Mouse (Mus musculus) liver, embryonic 16.5 days (tissue): ENCODE measurements around the gene Prlr. TPM values are rescaled to one million over a fixed set of nuclear protein-coding genes. Genes with fewer than 3 reads are reported as not detected.

Source experiments
- ATAC-seq: fragments of 200-750 bp; cut with Nextera tagmentation; 2 replicates; pipeline ENCODE4 v1.8.0; 2017; ENCODE audit warnings: low read depth, mild to moderate bottlenecking, moderate number of reproducible peaks, moderate library complexity
- H3K27ac ChIP-seq: fragments of 300-500 bp; sonication (generic); 2 replicates; pipeline ENCODE4 v1.5.1; 2014; ENCODE audit warnings: mild to moderate bottlenecking, low read length
- H3K27me3 ChIP-seq: fragments of 300-500 bp; sonication (generic); 2 replicates; pipeline ENCODE4 v1.6.1; 2014; ENCODE audit warnings: low read depth, low read length, mixed read lengths; ENCODE audit not compliant: control insufficient read depth, insufficient read depth
- H3K36me3 ChIP-seq: fragments of 300-500 bp; sonication (generic); 2 replicates; pipeline ENCODE4 v1.6.1; 2014; ENCODE audit warnings: mild to moderate bottlenecking; ENCODE audit not compliant: control insufficient read depth, insufficient read depth
- H3K4me1 ChIP-seq: fragments of 300-500 bp; sonication (generic); 2 replicates; pipeline ENCODE4 v1.6.1; 2014; ENCODE audit warnings: low read depth, low read length, mixed read lengths; ENCODE audit not compliant: control insufficient read depth
- H3K4me2 ChIP-seq: fragments of 300-500 bp; sonication (generic); 2 replicates; pipeline ENCODE4 v1.6.1; 2014; ENCODE audit warnings: low read depth, low read length, mixed read lengths
- H3K4me3 ChIP-seq: fragments of 300-500 bp; sonication (generic); 2 replicates; pipeline ENCODE4 v1.5.1; 2014; ENCODE audit warnings: low read depth, mild to moderate bottlenecking, low read length
- H3K9ac ChIP-seq: fragments of 300-500 bp; sonication (generic); 2 replicates; pipeline ENCODE4 v1.6.1; 2014; ENCODE audit warnings: low read depth, low read length
- H3K9me3 ChIP-seq: fragments of 300-500 bp; sonication (generic); replicated peaks from 2 replicates; pipeline ENCODE4 v1.6.1; 2016; ENCODE audit warnings: low read length; ENCODE audit not compliant: control insufficient read depth
- WGBS: fragments of 180-500 bp; shearing (Covaris S2); extraction: QIAGEN DNeasy Blood & Tissue Kit; methylation state at CpG from one replicate; pipeline ENCODE4 v1.1.7; 2014; ENCODE audit not compliant: insufficient replicate concordance; 5-methylcytosine and 5-hydroxymethylcytosine counted together
- polyA plus RNA-seq: library from polyadenylated mRNA; unstranded; fragments of >200 nt; fragmentation: Nextera tagmentation; extraction: Ambion mirVana; gene quantifications from 2 replicates; pipeline ENCODE4 v1.2.1, GENCODE M21; 2015

The Prlr gene
- polyA plus RNA-seq, 1 experiment from 2014 or later: 0.44 TPM

GRCm38 (mm10) chr15:10379757-10380458 lies 202.9 kb downstream of the Prlr start:
- ATAC-seq: peak; percentile 76
- no peaks in the 10 kb centered on the region for H3K36me3 ChIP-seq
- H3K4me3 ChIP-seq: no peak overlapping the region
- 57% methylated on average over 3 of the region's 3 CpGs for WGBS
- H3K9ac ChIP-seq: no peak overlapping the region
- no peaks in the 10 kb centered on the region for H3K27me3 ChIP-seq
- H3K4me2 ChIP-seq: no peak overlapping the region
- H3K9me3 ChIP-seq: no peaks in the 10 kb centered on the region
- H3K27ac ChIP-seq: peak overlapping the region; percentile 45
- peaks cover 3% of the 10 kb centered on the region for H3K4me1 ChIP-seq

GRCm38 (mm10) chr15:10387263-10387662 lies 210.2 kb downstream of the Prlr start:
- no peak overlapping the region for H3K4me3 ChIP-seq
- H3K27me3 ChIP-seq: no peaks in the 10 kb centered on the region
- no peaks in the 10 kb centered on the region for H3K9me3 ChIP-seq
- ATAC-seq: no peak
- WGBS: 51% methylated on average over 2 of the region's 2 CpGs
- H3K4me2 ChIP-seq: no peak overlapping the region
- no peak overlapping the region for H3K27ac ChIP-seq
- no peaks in the 10 kb centered on the region; the same call in 1 of the 2 replicates for H3K36me3 ChIP-seq
- H3K9ac ChIP-seq: no peak overlapping the region
- no peaks in the 10 kb centered on the region for H3K4me1 ChIP-seq

Other genes with a start within 250 kb of the Prlr start
- gene Gm21973, start 148.1 kb downstream of the Prlr start, polyA plus RNA-seq: not detected in 2 replicates
- gene Agxt2, start 181.3 kb downstream of the Prlr start, polyA plus RNA-seq: 14.5 and 15.3 TPM in 2 replicates